Mouse (Mus musculus) stomach, embryonic 14.5 days (tissue): ENCODE measurements around the gene Usp24. TPM values are rescaled to one million over a fixed set of nuclear protein-coding genes. Genes with fewer than 3 reads are reported as not detected.
A peak's percentile ranks its signal among the peaks of the same experiment; 100 is the strongest.
"Not testable (repeated sequence)": the region's sequence is repeated elsewhere in the genome, so short reads cannot be mapped to it uniquely, and the experiment has no call there.

Source experiments
- ATAC-seq: fragments of 200-750 bp; cut with Nextera tagmentation; 2 replicates; pipeline ENCODE4 v1.8.0; 2017; ENCODE audit warnings: low read depth, moderate TSS enrichment; ENCODE audit not compliant: insufficient number of reproducible peaks, insufficient read depth, low FRiP score
- H3K27ac ChIP-seq: fragments of 300-500 bp; sonication (generic); 2 replicates; pipeline ENCODE4 v1.5.1; 2014; ENCODE audit warnings: mild to moderate bottlenecking, low read length, moderate library complexity, mixed read lengths
- H3K27me3 ChIP-seq: fragments of 300-500 bp; sonication (generic); 2 replicates; pipeline ENCODE4 v1.6.1; 2014; ENCODE audit warnings: low read length, control low read depth, mixed read lengths; ENCODE audit not compliant: control insufficient read depth, insufficient read depth
- H3K36me3 ChIP-seq: fragments of 300-500 bp; sonication (generic); 2 replicates; pipeline ENCODE4 v1.6.1; 2014; ENCODE audit warnings: mild to moderate bottlenecking, control low read depth, low read length, moderate library complexity, mixed read lengths; ENCODE audit not compliant: control insufficient read depth, insufficient read depth
- H3K4me1 ChIP-seq: fragments of 300-500 bp; sonication (generic); 2 replicates; pipeline ENCODE4 v1.6.1; 2014; ENCODE audit warnings: low read length, control low read depth, mixed read lengths; ENCODE audit not compliant: control insufficient read depth, insufficient read depth
- H3K4me2 ChIP-seq: fragments of 300-500 bp; sonication (generic); replicated peaks from 2 replicates; pipeline ENCODE4 v1.6.1; 2014; ENCODE audit warnings: low read depth, low read length, control low read depth
- H3K4me3 ChIP-seq: fragments of 300-500 bp; sonication (generic); 2 replicates; pipeline ENCODE4 v1.5.1; 2014; ENCODE audit warnings: low read depth, low read length, control low read depth
- H3K9ac ChIP-seq: fragments of 300-500 bp; sonication (generic); replicated peaks from 2 replicates; pipeline ENCODE4 v1.6.1; 2014; ENCODE audit warnings: low read depth, mild to moderate bottlenecking, control low read depth, low read length, moderate library complexity, mixed read lengths
- H3K9me3 ChIP-seq: fragments of 300-500 bp; sonication (generic); 2 replicates; pipeline ENCODE4 v1.6.1; 2016; ENCODE audit warnings: low read depth, low read length, control low read depth; ENCODE audit not compliant: control insufficient read depth
- WGBS: fragments of 180-500 bp; shearing (Covaris S2); extraction: QIAGEN DNeasy Blood & Tissue Kit; methylation state at CpG from one replicate; pipeline ENCODE4 v1.1.7; 2014; 5-methylcytosine and 5-hydroxymethylcytosine counted together
- polyA plus RNA-seq: library from polyadenylated mRNA; unstranded; fragments of >200 nt; fragmentation: Nextera tagmentation; extraction: Ambion mirVana; gene quantifications from 2 replicates; pipeline ENCODE4 v1.2.1, GENCODE M21; 2014

Gene Usp24
- polyA plus RNA-seq, 1 experiment from 2014 or later, result 12.0 TPM

DNA sequence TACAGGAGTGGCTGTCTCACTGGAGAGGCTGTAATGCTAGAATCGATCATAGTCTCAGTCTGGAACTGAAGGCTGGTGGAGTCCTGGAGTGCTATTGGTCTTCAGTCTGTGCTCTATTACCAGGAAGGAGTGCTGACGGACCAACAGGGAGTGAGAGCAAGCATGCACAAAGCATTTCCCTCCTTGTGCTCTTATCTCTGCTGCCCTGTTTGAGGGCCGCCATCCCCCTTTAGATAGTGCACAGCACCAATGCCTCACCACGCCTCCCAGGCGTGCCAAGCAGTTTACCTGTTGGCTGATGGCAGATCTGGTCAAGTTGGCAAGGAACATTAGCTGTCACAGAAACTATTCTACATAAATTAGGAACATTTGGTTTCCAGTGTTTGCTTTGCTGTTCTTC is 11.4 kb downstream of the Usp24 start:
- H3K27ac ChIP-seq, result no peak overlapping the region
- peaks cover 9% of the 10 kb centered on the region for H3K4me1 ChIP-seq
- no peaks in the 10 kb centered on the region for H3K27me3 ChIP-seq
- no peaks in the 10 kb centered on the region for H3K36me3 ChIP-seq
- no peak overlapping the region for H3K4me3 ChIP-seq
- no peak overlapping the region for H3K4me2 ChIP-seq
- 69% methylated on average over 5 of the region's 5 CpGs for WGBS
- peak; percentile 56; the same call in 1 of the 2 replicates for ATAC-seq
- H3K9ac ChIP-seq, result no peak overlapping the region
- no peaks in the 10 kb centered on the region for H3K9me3 ChIP-seq

DNA sequence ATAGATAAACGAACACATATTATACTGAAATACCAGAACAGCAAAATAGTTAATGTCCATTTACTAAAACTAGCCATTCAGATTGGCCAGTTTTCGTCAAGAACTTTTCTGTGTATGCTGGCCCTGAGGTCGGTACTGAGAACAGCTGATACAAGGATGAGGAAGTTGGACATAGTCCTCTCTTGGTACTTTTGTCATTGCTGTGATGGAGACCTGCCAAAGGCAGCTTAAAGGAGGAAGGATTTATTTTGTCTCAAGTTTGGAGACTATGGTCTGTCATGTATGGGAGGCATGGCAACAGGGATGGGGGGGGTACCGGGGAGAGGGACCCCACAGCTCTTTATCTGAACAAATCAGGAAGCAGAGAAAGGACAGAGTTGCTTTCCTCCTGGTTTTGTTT is 12.7 kb downstream of the Usp24 start:
- no peak overlapping the region for H3K4me3 ChIP-seq
- WGBS, result 96% methylated on average over 4 of the region's 4 CpGs
- no peaks in the 10 kb centered on the region for H3K9me3 ChIP-seq
- no peak for ATAC-seq
- no peaks in the 10 kb centered on the region for H3K36me3 ChIP-seq
- H3K9ac ChIP-seq, result no peak overlapping the region
- no peaks in the 10 kb centered on the region for H3K27me3 ChIP-seq
- H3K27ac ChIP-seq, result no peak overlapping the region
- no peak overlapping the region for H3K4me2 ChIP-seq
- H3K4me1 ChIP-seq, result peaks cover 9% of the 10 kb centered on the region

DNA sequence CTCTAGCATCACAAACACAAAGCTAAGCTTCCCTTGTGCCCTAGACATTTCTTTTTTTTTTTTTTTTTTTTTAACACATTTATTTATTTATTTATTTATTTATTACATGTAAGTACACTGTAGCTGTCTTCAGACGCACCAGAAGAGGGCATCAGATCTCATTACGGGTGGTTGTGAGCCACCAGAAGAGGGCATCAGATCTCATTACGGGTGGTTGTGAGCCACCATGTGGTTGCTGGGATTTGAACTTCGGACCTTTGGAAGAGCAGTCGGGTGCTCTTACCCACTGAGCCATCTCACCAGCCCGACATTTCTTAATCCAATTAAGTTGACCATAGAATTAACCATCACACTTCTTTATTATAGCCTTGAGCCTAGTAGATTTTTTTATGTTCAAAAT is 13.2 kb downstream of the Usp24 start:
- H3K4me3 ChIP-seq, H3K27ac ChIP-seq, H3K4me2 ChIP-seq, H3K27me3 ChIP-seq, H3K36me3 ChIP-seq, H3K9me3 ChIP-seq, H3K9ac ChIP-seq, H3K4me1 ChIP-seq, ATAC-seq: not testable (repeated sequence)
- 88% methylated on average over 6 of the region's 6 CpGs for WGBS

DNA sequence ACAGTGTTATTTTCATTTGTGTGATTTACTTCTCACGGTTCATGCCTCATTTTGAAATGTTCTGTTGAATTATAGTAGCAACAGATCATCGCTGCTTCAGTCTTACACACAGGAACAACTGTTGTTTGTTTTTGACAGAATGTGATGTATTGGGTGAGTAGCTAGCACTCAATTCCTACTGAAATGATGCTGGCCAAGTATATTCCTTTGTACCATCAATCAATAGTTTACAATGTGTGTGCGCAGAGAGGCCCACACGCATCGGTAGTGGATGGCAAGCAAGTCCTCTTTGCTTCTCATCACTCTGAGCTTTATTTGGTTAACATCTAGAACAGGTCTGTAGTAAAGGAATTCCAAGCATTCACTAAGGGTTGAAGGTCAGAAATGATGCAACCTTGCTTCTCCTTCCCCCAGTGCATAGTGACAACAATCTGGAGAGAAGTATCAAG is 14.4 kb downstream of the Usp24 start:
- H3K9ac ChIP-seq, result no peak overlapping the region
- no peak overlapping the region for H3K27ac ChIP-seq
- H3K4me1 ChIP-seq, result peaks cover 9% of the 10 kb centered on the region
- 30% methylated on average over 5 of the region's 5 CpGs for WGBS
- H3K4me2 ChIP-seq, result no peak overlapping the region
- no peaks in the 10 kb centered on the region for H3K9me3 ChIP-seq
- no peak overlapping the region for H3K4me3 ChIP-seq
- H3K36me3 ChIP-seq, result no peaks in the 10 kb centered on the region
- no peak for ATAC-seq
- no peaks in the 10 kb centered on the region for H3K27me3 ChIP-seq

DNA sequence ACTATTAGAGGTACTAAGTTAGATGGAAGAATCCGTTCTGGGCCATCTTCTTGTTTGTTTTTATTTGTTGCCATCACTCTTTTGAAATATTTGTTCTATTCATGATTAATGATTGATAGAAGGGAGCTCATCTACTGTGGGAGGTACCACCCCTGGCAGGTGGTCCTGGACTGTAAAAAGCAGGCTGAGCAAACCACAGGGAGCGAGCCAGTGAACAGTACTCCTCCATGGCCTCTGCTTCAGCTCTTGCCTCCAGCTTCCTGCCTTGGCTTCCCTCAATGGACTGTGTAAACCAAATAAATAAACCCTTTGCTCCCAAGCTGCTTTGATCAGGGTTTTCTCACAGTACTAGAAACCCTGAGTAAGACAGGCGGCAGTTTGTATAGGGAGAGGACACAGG is 17.1 kb downstream of the Usp24 start:
- H3K27ac ChIP-seq, result no peak overlapping the region
- H3K9me3 ChIP-seq, result no peaks in the 10 kb centered on the region
- H3K4me2 ChIP-seq, result no peak overlapping the region
- H3K36me3 ChIP-seq, result no peaks in the 10 kb centered on the region
- no peak for ATAC-seq
- H3K9ac ChIP-seq, result no peak overlapping the region
- H3K4me3 ChIP-seq, result no peak overlapping the region
- 80% methylated on average over 3 of the region's 3 CpGs for WGBS
- no peaks in the 10 kb centered on the region for H3K27me3 ChIP-seq
- H3K4me1 ChIP-seq, result peaks cover 9% of the 10 kb centered on the region

DNA sequence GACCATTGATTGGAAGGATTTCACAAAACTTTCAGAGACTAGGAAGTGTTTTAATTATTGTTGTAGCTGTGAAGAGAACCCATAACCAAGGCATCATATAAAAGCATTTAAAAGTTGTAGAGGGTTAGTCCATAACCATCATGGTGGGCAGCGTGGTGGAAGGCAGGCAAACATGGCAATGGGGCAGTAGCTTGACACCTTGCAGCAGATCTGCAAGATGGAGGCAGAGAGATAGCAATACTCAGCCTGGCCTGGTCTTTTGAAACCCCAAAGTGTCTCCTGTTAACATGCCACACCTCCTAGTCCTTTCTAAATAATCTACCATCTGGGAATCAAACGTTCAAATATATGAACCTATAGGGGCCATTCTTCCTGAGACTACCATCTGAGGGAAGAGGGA is 17.6 kb downstream of the Usp24 start:
- Histone ChIP-seq H3K9ac (no peak overlapping the region), H3K4me3 (no peak overlapping the region), H3K27ac (no peak overlapping the region), H3K36me3 (no peaks in the 10 kb centered on the region), H3K4me2 (no peak overlapping the region), H3K27me3 (no peaks in the 10 kb centered on the region), H3K4me1 (peaks cover 9% of the 10 kb centered on the region), H3K9me3 (no peaks in the 10 kb centered on the region)
- no peak for ATAC-seq
- 79% methylated on average over 2 of the region's 2 CpGs for WGBS

DNA sequence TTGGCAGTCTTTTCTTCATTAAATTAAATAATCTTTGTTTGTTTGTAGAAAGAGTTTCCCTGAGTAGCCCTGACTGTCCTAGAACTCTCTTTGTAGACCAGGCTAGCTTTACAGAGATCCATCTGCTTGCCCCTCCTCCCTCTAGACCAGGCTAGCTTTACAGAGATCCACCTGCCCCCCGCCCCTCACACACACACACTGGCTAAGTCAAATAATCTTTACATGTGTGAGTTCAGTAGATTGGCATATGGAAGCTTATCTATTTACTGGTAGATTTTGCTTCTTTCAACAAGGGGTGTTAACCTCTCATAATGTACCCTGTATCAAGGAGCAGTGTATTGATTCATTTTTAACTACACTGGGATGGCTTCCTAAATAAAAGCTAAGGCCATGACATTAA is 19.8 kb downstream of the Usp24 start:
- ATAC-seq, result no peak
- Histone ChIP-seq H3K36me3 (no peaks in the 10 kb centered on the region), H3K27me3 (no peaks in the 10 kb centered on the region), H3K4me1 (no peaks in the 10 kb centered on the region), H3K27ac (no peak overlapping the region; the same call in 1 of the 2 replicates), H3K9ac (no peak overlapping the region), H3K4me3 (no peak overlapping the region), H3K4me2 (no peak overlapping the region), H3K9me3 (no peaks in the 10 kb centered on the region)
- WGBS, result 90% methylated on average over 1 of the region's 1 CpGs

DNA sequence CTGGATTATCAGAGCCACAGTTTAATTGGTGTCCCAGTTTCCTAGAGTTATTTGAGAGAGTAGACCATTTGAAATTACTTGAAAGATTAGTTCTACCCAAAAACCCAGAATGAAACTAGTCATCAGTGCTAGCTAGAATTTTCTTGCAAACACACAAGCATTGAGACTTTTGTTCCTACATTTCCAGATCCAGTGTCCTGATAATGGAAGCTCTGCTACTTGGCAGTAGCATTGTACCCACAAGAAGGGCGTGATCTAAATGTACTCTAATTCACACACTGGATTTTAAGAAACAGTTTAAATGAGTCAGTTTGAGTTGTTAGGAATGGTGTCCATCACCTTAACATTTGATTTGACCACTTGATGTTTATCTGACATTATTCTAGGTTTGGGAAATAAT is 31.7 kb downstream of the Usp24 start:
- H3K9ac ChIP-seq, result no peak overlapping the region
- peaks cover 22% of the 10 kb centered on the region for H3K36me3 ChIP-seq
- 88% methylated on average over 1 of the region's 1 CpGs for WGBS
- H3K4me1 ChIP-seq, result no peaks in the 10 kb centered on the region
- no peaks in the 10 kb centered on the region for H3K27me3 ChIP-seq
- H3K9me3 ChIP-seq, result no peaks in the 10 kb centered on the region
- H3K4me3 ChIP-seq, result no peak overlapping the region
- ATAC-seq, result no peak
- no peak overlapping the region for H3K4me2 ChIP-seq
- no peak overlapping the region for H3K27ac ChIP-seq

DNA sequence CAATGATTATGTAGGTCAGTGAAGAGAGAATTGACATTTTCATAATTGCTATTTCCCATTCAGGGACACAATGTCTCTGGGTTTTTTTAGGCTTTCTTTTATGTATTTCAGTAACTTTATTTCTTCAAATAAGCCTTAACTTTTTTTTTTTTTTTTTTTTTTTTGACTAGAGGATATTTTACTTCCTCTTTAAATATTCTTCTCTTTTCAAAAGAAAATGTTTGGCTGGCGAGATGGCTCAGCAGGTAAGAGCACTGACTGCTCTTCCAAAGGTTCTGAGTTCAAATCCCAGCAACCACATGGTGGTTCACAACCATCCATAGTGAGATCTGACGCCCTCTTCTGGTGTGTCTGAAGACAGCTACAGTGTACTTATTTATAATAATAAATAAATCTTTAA is 39.0 kb downstream of the Usp24 start:
- not testable (repeated sequence) for H3K27ac ChIP-seq, ATAC-seq, H3K9ac ChIP-seq, H3K4me3 ChIP-seq, H3K27me3 ChIP-seq, H3K9me3 ChIP-seq, H3K4me2 ChIP-seq, H3K4me1 ChIP-seq
- H3K36me3 ChIP-seq, result peaks cover 21% of the 10 kb centered on the region
- WGBS, result 86% methylated on average over 2 of the region's 2 CpGs
